Mouse (Mus musculus) thymus, postnatal 10 days (tissue): Measurements from ENCODE around the gene Parp16.
"Not testable (repeated sequence)": the region's sequence is repeated elsewhere in the genome, so short reads cannot be mapped to it uniquely, and the experiment has no call there.

Experiments used
- DNase-seq, 2 experiments: peaks; one replicate each; pipeline ENCODE4 v3.0.0; 2021; ENCODE audit warnings: low spot score in 2 of 2

Gene Parp16

GRCm38 (mm10) chr9:65288252-65288651 lies 93.1 kb downstream of the Parp16 start:
- DNase-seq: not testable (repeated sequence)
